ENCODE assay signal across 13 mouse cellular contexts in genomic region chr2:90536555-90536954, GRCm38 (mm10). TPM values are rescaled to one million over a fixed set of nuclear protein-coding genes. Genes with fewer than 3 reads are reported as not detected.
DNase-seq lines count a peak whose midpoint lies in the region; ATAC-seq and TF ChIP-seq lines count a peak whose summit lies in the region.
"Had no signal": no experiment of that assay in that cellular context is flagged by ENCODE, and none has a peak within 500 bp of the region (broad histone marks: within the 10 kb centered on the region; RNA-seq: fewer than 3 reads in every experiment).

No protein-coding gene starts in this region.

- no peak for TF ChIP-seq CTCF in left cerebral cortex, adult 2 months (IDR thresholded peaks at IDR 0.05)
- no peak for TF ChIP-seq CTCF in brain, embryonic 14.5 days (IDR thresholded peaks at IDR 0.05; ENCODE audit: borderline replicate concordance, extremely low read depth, insufficient read depth, insufficient read length)

- no peaks in the 10 kb centered on the region for H3K36me3 ChIP-seq in forebrain, embryonic 13.5 days (ENCODE audit: poor library complexity, severe bottlenecking)
- H3K36me3 ChIP-seq in forebrain, embryonic 11.5 days (ENCODE audit: control insufficient read depth, insufficient read depth, low read length) = no peaks in the 10 kb centered on the region
- H3K36me3 ChIP-seq in hindbrain, embryonic 15.5 days = no peaks in the 10 kb centered on the region
- H3K36me3 ChIP-seq: heart, embryonic 15.5 days; liver, embryonic 12.5 days; stomach, embryonic 15.5 days had no signal

- H3K9ac ChIP-seq in forebrain, embryonic 13.5 days = no peak overlapping the region
- H3K9ac ChIP-seq in forebrain, embryonic 11.5 days (ENCODE audit: low read length) = no peak overlapping the region
- H3K9ac ChIP-seq in hindbrain, embryonic 15.5 days = no peak overlapping the region
- H3K9ac ChIP-seq: heart, embryonic 15.5 days; liver, embryonic 12.5 days; stomach, embryonic 15.5 days had no signal

- H3K27ac ChIP-seq in forebrain, embryonic 13.5 days = no peak overlapping the region
- H3K27ac ChIP-seq in forebrain, embryonic 11.5 days (ENCODE audit: low read depth, low read length) = no peak overlapping the region
- H3K27ac ChIP-seq in left cerebral cortex, adult 2 months = peak overlapping the region; percentile 9; the same call in 1 of the 2 replicates
- H3K27ac ChIP-seq in hindbrain, embryonic 15.5 days (replicated peaks) = peak overlapping the region; percentile 73
- H3K27ac ChIP-seq: heart, embryonic 15.5 days; liver, embryonic 12.5 days; stomach, embryonic 15.5 days had no signal

- H3K27me3 ChIP-seq in forebrain, embryonic 13.5 days = no peaks in the 10 kb centered on the region
- no peaks in the 10 kb centered on the region for H3K27me3 ChIP-seq in forebrain, embryonic 11.5 days (ENCODE audit: control insufficient read depth, insufficient read depth, low read length)
- no peaks in the 10 kb centered on the region for H3K27me3 ChIP-seq in hindbrain, embryonic 15.5 days
- H3K27me3 ChIP-seq: heart, embryonic 15.5 days; liver, embryonic 12.5 days; stomach, embryonic 15.5 days had no signal

- no peak for DNase-seq in forebrain, embryonic 11.5 days (ENCODE audit: low spot score)
- no peak for DNase-seq in left cerebral cortex, adult 2 months (ENCODE audit: extremely low spot score in 1 of 2, low spot score in 2 of 2)
- no peak for DNase-seq in left cerebral cortex, adult 11 months (ENCODE audit: low spot score)
- DNase-seq in brain, embryonic 14.5 days (ENCODE audit: low read depth) = peak; percentile 40
- no peak for DNase-seq in spleen, postnatal 10 days (ENCODE audit: low spot score in 2 of 2)
- DNase-seq in spleen, adult 12 weeks (ENCODE audit: low spot score) = no peak
- DNase-seq: kidney, postnatal 10 days had no signal

- intact Hi-C loops in left cerebral cortex, adult 2 months (cut with DNase I) = no loop called here

- peak; percentile 23; the same call in 1 of the 2 replicates for ATAC-seq in forebrain, embryonic 13.5 days
- ATAC-seq in forebrain, embryonic 11.5 days (replicated peaks; ENCODE audit: low FRiP score) = no peak
- ATAC-seq in hindbrain, embryonic 15.5 days (ENCODE audit: low FRiP score, low read depth) = no peak
- ATAC-seq: forebrain, embryonic 14.5 days; liver, embryonic 12.5 days had no signal

- no peaks in the 10 kb centered on the region for H3K9me3 ChIP-seq in forebrain, embryonic 13.5 days (replicated peaks)
- no peaks in the 10 kb centered on the region for H3K9me3 ChIP-seq in forebrain, embryonic 11.5 days (ENCODE audit: control insufficient read depth, low read length)
- no peaks in the 10 kb centered on the region for H3K9me3 ChIP-seq in hindbrain, embryonic 15.5 days
- H3K9me3 ChIP-seq: heart, embryonic 15.5 days; liver, embryonic 12.5 days; stomach, embryonic 15.5 days had no signal

- H3K4me1 ChIP-seq in forebrain, embryonic 13.5 days = peaks cover 12% of the 10 kb centered on the region
- H3K4me1 ChIP-seq in forebrain, embryonic 11.5 days (replicated peaks; ENCODE audit: control insufficient read depth, insufficient read depth, low read length) = 0 out of 2 replicates have a peak, but pooled peaks cover 3% of the 10 kb centered on the region
- H3K4me1 ChIP-seq in hindbrain, embryonic 15.5 days (replicated peaks) = peaks cover 20% of the 10 kb centered on the region
- H3K4me1 ChIP-seq: stomach, embryonic 15.5 days had no signal

- H3K4me2 ChIP-seq in forebrain, embryonic 13.5 days = no peak overlapping the region
- H3K4me2 ChIP-seq in forebrain, embryonic 11.5 days (ENCODE audit: low read depth, low read length, severe bottlenecking) = no peak overlapping the region
- peak overlapping the region; percentile 17; the same call in 1 of the 2 replicates for H3K4me2 ChIP-seq in hindbrain, embryonic 15.5 days
- H3K4me2 ChIP-seq: heart, embryonic 15.5 days; liver, embryonic 12.5 days; stomach, embryonic 15.5 days had no signal

- H3K4me3 ChIP-seq in forebrain, embryonic 13.5 days = no peak overlapping the region
- H3K4me3 ChIP-seq in forebrain, embryonic 11.5 days (ENCODE audit: low read depth, low read length) = no peak overlapping the region
- H3K4me3 ChIP-seq in left cerebral cortex, adult 2 months = no peak overlapping the region
- no peak overlapping the region for H3K4me3 ChIP-seq in hindbrain, embryonic 15.5 days
- H3K4me3 ChIP-seq: heart, embryonic 15.5 days; liver, embryonic 12.5 days; stomach, embryonic 15.5 days had no signal

- WGBS in forebrain, embryonic 13.5 days = 38% methylated on average over 9 of the region's 9 CpGs
- 58% methylated on average over 9 of the region's 9 CpGs for WGBS in forebrain, embryonic 11.5 days
- 33% methylated on average over 9 of the region's 9 CpGs for WGBS in hindbrain, embryonic 15.5 days

- no peak for TF ChIP-seq POLR2A in brain, embryonic 14.5 days (IDR thresholded peaks at IDR 0.05; ENCODE audit: borderline replicate concordance, extremely low read depth, insufficient read depth, insufficient read length, poor library complexity, severe bottlenecking)

RNA-seq across cellular contexts. Expression of gene Ptprj, which starts 43.9 kb away (rescaled TPM):
- polyA plus RNA-seq in forebrain, embryonic 13.5 days (2015; fragmentation: Nextera tagmentation; extraction: Ambion mirVana) = 2.1 and 2.2 TPM in 2 replicates
- polyA plus RNA-seq in forebrain, embryonic 11.5 days (2014; fragmentation: Nextera tagmentation; extraction: Ambion mirVana) = 2.5 and 2.9 TPM in 2 replicates
- 100 to 1,000 TPM; 114 to 117 TPM for total RNA-seq in left cerebral cortex, adult 2 months (2021)
- polyA plus RNA-seq in brain, embryonic 14.5 days (2012; rRNA removed) = 6.1 and 11.7 TPM in 2 replicates
- 5.7 and 6.8 TPM in 2 replicates for polyA plus RNA-seq in hindbrain, embryonic 15.5 days (2015; fragmentation: Nextera tagmentation; extraction: Ambion mirVana)

Comparison
In these comparisons a context has a peak if more than half of its experiments do, and no peak if none do; other contexts are left out.
1. H3K27ac ChIP-seq: peak in left cerebral cortex, adult 2 months (single experiment) and hindbrain, embryonic 15.5 days (single experiment); none in forebrain, embryonic 13.5 days (single experiment) and forebrain, embryonic 11.5 days (single experiment).